Mouse (Mus musculus): Measurements from ENCODE around the gene Sfxn1. TPM values are rescaled to one million over a fixed set of nuclear protein-coding genes. Genes with fewer than 3 reads are reported as not detected.
A peak's percentile ranks its signal among the peaks of the same experiment; 100 is the strongest.

Sfxn1 gene
- polyA plus RNA-seq (2012; rRNA removed): 6.9 and 8.6 TPM in 2 replicates

GRCm38 (mm10) chr13:54071606-54072331 is at the start of gene Sfxn1:
TSS of gene Sfxn1 (plus strand) at chr13:54071869.
- Histone ChIP-seq H3K4me3 (replicated peaks; ENCODE audit: extremely low read depth, low read depth, low read length) (peak within 1 kb of the TSS; percentile 82), H3K4me1 (ENCODE audit: control insufficient read depth, insufficient read depth, low read length) (no peaks in the 10 kb centered on the region)
- WGBS: 1% methylated on average over 74 of the region's 74 CpGs
- TF ChIP-seq POLR2A (IDR thresholded peaks at IDR 0.05; ENCODE audit: borderline replicate concordance, extremely low read depth, low read depth, low read length) (no peak), CTCF (IDR thresholded peaks at IDR 0.05; ENCODE audit: insufficient read depth, low read length) (no peak)
- DNase-seq: peak; percentile 55

- 56% methylated on average over 5 of the region's 5 CpGs for WGBS
- H3K4me3 ChIP-seq (replicated peaks; ENCODE audit: extremely low read depth, low read depth, low read length): no peak overlapping the region
- no peaks in the 10 kb centered on the region for H3K4me1 ChIP-seq (ENCODE audit: control insufficient read depth, insufficient read depth, low read length)
- no peak for DNase-seq
- TF ChIP-seq POLR2A (IDR thresholded peaks at IDR 0.05; ENCODE audit: borderline replicate concordance, extremely low read depth, low read depth, low read length) (no peak), CTCF (IDR thresholded peaks at IDR 0.05; ENCODE audit: insufficient read depth, low read length) (no peak)
These were observed 48.4 kb upstream of the Sfxn1 start for GRCm38 (mm10) chr13:54023311-54023710.

GRCm38 (mm10) chr13:54027079-54027478 is 44.6 kb upstream of the Sfxn1 start:
- no peak overlapping the region for H3K4me3 ChIP-seq (replicated peaks; ENCODE audit: extremely low read depth, low read depth, low read length)
- TF ChIP-seq CTCF (IDR thresholded peaks at IDR 0.05; ENCODE audit: insufficient read depth, low read length): no peak
- no peak for TF ChIP-seq POLR2A (IDR thresholded peaks at IDR 0.05; ENCODE audit: borderline replicate concordance, extremely low read depth, low read depth, low read length)
- H3K4me1 ChIP-seq (ENCODE audit: control insufficient read depth, insufficient read depth, low read length): no peaks in the 10 kb centered on the region
- no peak for DNase-seq
- 76% methylated on average over 7 of the region's 7 CpGs for WGBS

GRCm38 (mm10) chr13:54033653-54034052 is 38.0 kb upstream of the Sfxn1 start:
- Histone ChIP-seq H3K4me3 (replicated peaks; ENCODE audit: extremely low read depth, low read depth, low read length) (no peak overlapping the region), H3K4me1 (ENCODE audit: control insufficient read depth, insufficient read depth, low read length) (no peaks in the 10 kb centered on the region)
- no peak for DNase-seq
- TF ChIP-seq POLR2A (IDR thresholded peaks at IDR 0.05; ENCODE audit: borderline replicate concordance, extremely low read depth, low read depth, low read length) (no peak), CTCF (IDR thresholded peaks at IDR 0.05; ENCODE audit: insufficient read depth, low read length) (no peak)
- 75% methylated on average over 4 of the region's 4 CpGs for WGBS

GRCm38 (mm10) chr13:54035541-54035940 is 36.1 kb upstream of the Sfxn1 start:
- TF ChIP-seq CTCF (IDR thresholded peaks at IDR 0.05; ENCODE audit: insufficient read depth, low read length) (no peak), POLR2A (IDR thresholded peaks at IDR 0.05; ENCODE audit: borderline replicate concordance, extremely low read depth, low read depth, low read length) (no peak)
- 65% methylated on average over 1 of the region's 1 CpGs for WGBS
- no peak for DNase-seq
- H3K4me3 ChIP-seq (replicated peaks; ENCODE audit: extremely low read depth, low read depth, low read length): no peak overlapping the region
- no peaks in the 10 kb centered on the region for H3K4me1 ChIP-seq (ENCODE audit: control insufficient read depth, insufficient read depth, low read length)

- no peak overlapping the region for H3K4me3 ChIP-seq (replicated peaks; ENCODE audit: extremely low read depth, low read depth, low read length)
- no peaks in the 10 kb centered on the region for H3K4me1 ChIP-seq (ENCODE audit: control insufficient read depth, insufficient read depth, low read length)
- TF ChIP-seq POLR2A (IDR thresholded peaks at IDR 0.05; ENCODE audit: borderline replicate concordance, extremely low read depth, low read depth, low read length): no peak
- TF ChIP-seq CTCF (IDR thresholded peaks at IDR 0.05; ENCODE audit: insufficient read depth, low read length): no peak
- no peak for DNase-seq
- WGBS: 73% methylated on average over 4 of the region's 4 CpGs
These were observed 33.7 kb upstream of the Sfxn1 start for GRCm38 (mm10) chr13:54037936-54038335.

GRCm38 (mm10) chr13:54040256-54040655 is 31.4 kb upstream of the Sfxn1 start:
- 83% methylated on average over 2 of the region's 2 CpGs for WGBS
- no peaks in the 10 kb centered on the region for H3K4me1 ChIP-seq (ENCODE audit: control insufficient read depth, insufficient read depth, low read length)
- H3K4me3 ChIP-seq (replicated peaks; ENCODE audit: extremely low read depth, low read depth, low read length): no peak overlapping the region
- DNase-seq: no peak
- TF ChIP-seq CTCF (IDR thresholded peaks at IDR 0.05; ENCODE audit: insufficient read depth, low read length) (no peak), POLR2A (IDR thresholded peaks at IDR 0.05; ENCODE audit: borderline replicate concordance, extremely low read depth, low read depth, low read length) (no peak)

- H3K4me3 ChIP-seq (replicated peaks; ENCODE audit: extremely low read depth, low read depth, low read length): no peak overlapping the region
- no peak for DNase-seq
- no peaks in the 10 kb centered on the region for H3K4me1 ChIP-seq (ENCODE audit: control insufficient read depth, insufficient read depth, low read length)
- no peak for TF ChIP-seq POLR2A (IDR thresholded peaks at IDR 0.05; ENCODE audit: borderline replicate concordance, extremely low read depth, low read depth, low read length)
- no peak for TF ChIP-seq CTCF (IDR thresholded peaks at IDR 0.05; ENCODE audit: insufficient read depth, low read length)
- WGBS: 77% methylated on average over 7 of the region's 7 CpGs
These were observed 22.9 kb upstream of the Sfxn1 start for GRCm38 (mm10) chr13:54048679-54049352.

GRCm38 (mm10) chr13:54051641-54052040 is 20.0 kb upstream of the Sfxn1 start:
- TF ChIP-seq POLR2A (IDR thresholded peaks at IDR 0.05; ENCODE audit: borderline replicate concordance, extremely low read depth, low read depth, low read length) (no peak), CTCF (IDR thresholded peaks at IDR 0.05; ENCODE audit: insufficient read depth, low read length) (no peak)
- 58% methylated on average over 7 of the region's 7 CpGs for WGBS
- DNase-seq: no peak
- H3K4me3 ChIP-seq (replicated peaks; ENCODE audit: extremely low read depth, low read depth, low read length): no peak overlapping the region
- no peaks in the 10 kb centered on the region for H3K4me1 ChIP-seq (ENCODE audit: control insufficient read depth, insufficient read depth, low read length)

GRCm38 (mm10) chr13:54054962-54055361 is 16.7 kb upstream of the Sfxn1 start:
- DNase-seq: no peak
- WGBS: 2% methylated on average over 20 of the region's 20 CpGs
- no peak overlapping the region for H3K4me3 ChIP-seq (replicated peaks; ENCODE audit: extremely low read depth, low read depth, low read length)
- H3K4me1 ChIP-seq (ENCODE audit: control insufficient read depth, insufficient read depth, low read length): no peaks in the 10 kb centered on the region
- TF ChIP-seq CTCF (IDR thresholded peaks at IDR 0.05; ENCODE audit: insufficient read depth, low read length): no peak
- TF ChIP-seq POLR2A (IDR thresholded peaks at IDR 0.05; ENCODE audit: borderline replicate concordance, extremely low read depth, low read depth, low read length): no peak
